Mouse (Mus musculus) MEL (cell line): ENCODE measurements around the gene Smyd3.

Experiments used
- CTCF ChIP-seq, 3 experiments: IDR thresholded peaks in 2 of 3; conservative IDR thresholded peaks in 1 of 3; 2 replicates each; pipeline ENCODE4 v1.5.1; 2011 to 2012; ENCODE audit warnings: low read length in 3 of 3, low read depth in 2 of 3, mild to moderate bottlenecking in 2 of 3, improper control_type of control experiment in 1 of 3, inconsistent platforms in 1 of 3, mixed read lengths in 1 of 3, moderate library complexity in 1 of 3; ENCODE audit not compliant: control insufficient read depth in 1 of 3, insufficient read depth in 1 of 3, poor library complexity in 1 of 3, severe bottlenecking in 1 of 3
- EP300 ChIP-seq, 2 experiments: IDR thresholded peaks; 2 replicates each; pipeline ENCODE4 v1.6.1; 2011; ENCODE audit warnings: improper control_type of control experiment in 2 of 2, low read length in 2 of 2, low read depth in 1 of 2, mild to moderate bottlenecking in 1 of 2
- POLR2A ChIP-seq, 2 experiments: IDR thresholded peaks; 2 replicates each; pipeline ENCODE4 v1.6.1; 2011 to 2012; ENCODE audit warnings: low read length in 2 of 2, mild to moderate bottlenecking in 2 of 2, control low read depth in 1 of 2, improper control_type of control experiment in 1 of 2, low read depth in 1 of 2, moderate library complexity in 1 of 2; ENCODE audit not compliant: control insufficient read depth in 1 of 2, insufficient read depth in 1 of 2, poor library complexity in 1 of 2
- RCOR1 ChIP-seq: IDR thresholded peaks from 2 replicates; pipeline ENCODE4 v1.6.1; 2012; ENCODE audit warnings: low read depth, mild to moderate bottlenecking, inconsistent platforms, low read length, improper control_type of control experiment
- USF1 ChIP-seq: IDR thresholded peaks from 2 replicates; pipeline ENCODE4 v1.6.1; 2014; ENCODE audit warnings: low read depth, mild to moderate bottlenecking, inconsistent platforms, low read length, improper control_type of control experiment, moderate library complexity
- ZC3H11A ChIP-seq: IDR thresholded peaks from 2 replicates; pipeline ENCODE4 v1.6.1; 2012; ENCODE audit warnings: low read depth, mild to moderate bottlenecking, inconsistent platforms, low read length, improper control_type of control experiment
- ZMIZ1 ChIP-seq: IDR thresholded peaks from 2 replicates; pipeline ENCODE4 v1.6.1; 2012; ENCODE audit warnings: low read depth, mild to moderate bottlenecking, inconsistent platforms, low read length, improper control_type of control experiment, moderate library complexity

DNA sequence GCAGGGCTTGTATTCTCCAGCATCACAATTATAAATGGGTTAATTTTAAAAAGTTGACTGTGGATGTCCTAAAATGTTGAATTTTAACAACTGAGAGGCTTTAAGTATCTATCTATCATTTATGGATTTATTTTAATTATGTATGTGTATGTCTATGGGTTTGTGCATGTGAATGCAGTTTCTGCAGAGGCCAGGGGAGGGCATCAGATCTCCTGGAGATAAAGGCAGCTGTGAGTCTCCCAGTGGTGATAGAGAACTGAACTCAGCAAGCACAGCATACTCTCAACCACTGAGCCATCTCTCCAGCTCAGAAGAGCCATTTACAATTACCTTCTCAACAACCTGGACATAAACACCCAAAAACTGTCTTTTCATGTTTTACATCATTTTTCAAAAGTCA lies 321.4 kb downstream of the Smyd3 start:
- no peak for TF ChIP-seq ZMIZ1
- TF ChIP-seq POLR2A (IDR thresholded peaks at IDR 0.05; ENCODE audit: control insufficient read depth in 1 of 2, insufficient read depth in 1 of 2, low read depth in 1 of 2, low read length in 2 of 2, poor library complexity in 1 of 2): no peak
- TF ChIP-seq USF1: no peak
- TF ChIP-seq CTCF (IDR thresholded peaks at IDR 0.05 in 2 of 3, conservative IDR thresholded peaks at IDR 0.05 in 1 of 3; ENCODE audit: control insufficient read depth in 1 of 3, insufficient read depth in 1 of 3, low read depth in 2 of 3, low read length in 3 of 3, poor library complexity in 1 of 3, severe bottlenecking in 1 of 3): peak; percentile 9 to 49 (median 35); a peak in 5 of 6 replicates
- no peak for TF ChIP-seq RCOR1
- no peak for TF ChIP-seq EP300 (IDR thresholded peaks at IDR 0.05; ENCODE audit: low read depth in 1 of 2, low read length in 2 of 2)
- no peak for TF ChIP-seq ZC3H11A
